Mouse (Mus musculus) bone marrow macrophage, adult 2 months (primary cell): Measurements from ENCODE around the gene Robo4.

Source experiments
- CTCF ChIP-seq: IDR thresholded peaks from 2 replicates; pipeline ENCODE4 v1.5.1; 2012; ENCODE audit warnings: low read depth, mild to moderate bottlenecking, low read length, moderate library complexity
- POLR2A ChIP-seq: IDR thresholded peaks from 2 replicates; pipeline ENCODE4 v1.6.1; 2012; ENCODE audit warnings: mild to moderate bottlenecking, low read depth, low read length, borderline replicate concordance

DNA sequence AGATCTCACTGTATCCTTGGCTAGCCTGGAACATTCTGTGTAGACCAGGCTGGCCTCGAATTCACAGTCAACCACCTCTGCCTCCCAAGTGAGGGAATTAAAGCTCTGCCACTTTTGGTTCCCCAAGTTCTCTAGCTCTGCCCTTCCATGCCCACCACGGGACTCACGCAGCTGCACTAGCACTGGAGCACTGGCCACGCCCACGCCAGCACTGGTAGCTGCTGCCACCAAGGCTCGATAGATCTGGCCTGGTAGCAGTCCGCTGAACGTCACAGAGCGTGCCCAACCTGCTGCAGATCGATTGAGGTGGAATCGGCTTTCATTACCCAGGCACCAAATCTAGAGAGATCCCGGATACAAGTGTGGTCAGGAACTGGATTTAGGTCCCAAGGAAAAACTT is 19.5 kb downstream of the Robo4 start:
- TF ChIP-seq POLR2A, result no peak
- TF ChIP-seq CTCF, result no peak
